Mouse (Mus musculus) small intestine, adult 2 months (tissue): ENCODE measurements at regions not wholly inside any gene's neighbourhood (a gene's known extent, or its start where the extent isn't known, plus 50 kb on each side); places are given as distances from the start of the nearest gene placed in this dataset.

Experiments
- CTCF ChIP-seq: fragments of 200-500 bp; IDR thresholded peaks from 2 replicates; pipeline ENCODE4 v1.5.1; 2012; ENCODE audit warnings: low read depth, mild to moderate bottlenecking, control low read depth, inconsistent platforms, low read length, moderate library complexity, mixed read lengths; ENCODE audit not compliant: insufficient replicate concordance, insufficient read length; ENCODE audit errors: extremely low read depth
- POLR2A ChIP-seq: fragments of 200-500 bp; IDR thresholded peaks from 2 replicates; pipeline ENCODE4 v1.6.1; 2012; ENCODE audit warnings: low read depth, mild to moderate bottlenecking, control low read depth, inconsistent platforms, low read length, moderate library complexity

- TF ChIP-seq CTCF (no peak), POLR2A (no peak)
Measured at GRCm38 (mm10) chr1:7502363-7502762, 2694.7 kb downstream of the Gm37988 start.
